Mouse (Mus musculus): ENCODE data around the gene Slc11a1. TPM values are rescaled to one million over a fixed set of nuclear protein-coding genes. Genes with fewer than 3 reads are reported as not detected.

Gene Slc11a1
- 1 to 10 TPM; 1.0 to 6.0 TPM for polyA plus RNA-seq (2017; shearing (Covaris generic))

DNA sequence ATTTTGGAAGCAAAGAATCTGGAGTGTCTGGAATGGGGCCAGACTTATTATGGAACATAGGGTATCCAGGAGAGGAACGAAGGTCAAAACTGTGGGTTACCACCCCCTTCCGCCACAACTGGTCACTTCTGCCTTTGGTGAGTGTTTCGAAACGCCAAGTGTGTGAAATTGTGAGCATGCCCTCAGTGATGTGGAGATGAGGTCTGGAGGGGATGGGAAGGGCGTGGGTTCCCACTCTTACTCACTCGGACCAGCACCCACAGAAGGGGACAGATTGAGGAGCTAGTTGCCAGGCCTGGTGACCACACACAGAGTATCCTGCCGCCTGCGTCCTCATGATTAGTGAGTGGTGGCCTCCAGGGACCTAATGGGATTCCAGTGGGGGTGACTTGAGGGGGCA, at the start of gene Slc11a1:
Gene Slc11a1 (plus strand): TSS at position 216 of the 400 bp plus-strand sequence.

DNA sequence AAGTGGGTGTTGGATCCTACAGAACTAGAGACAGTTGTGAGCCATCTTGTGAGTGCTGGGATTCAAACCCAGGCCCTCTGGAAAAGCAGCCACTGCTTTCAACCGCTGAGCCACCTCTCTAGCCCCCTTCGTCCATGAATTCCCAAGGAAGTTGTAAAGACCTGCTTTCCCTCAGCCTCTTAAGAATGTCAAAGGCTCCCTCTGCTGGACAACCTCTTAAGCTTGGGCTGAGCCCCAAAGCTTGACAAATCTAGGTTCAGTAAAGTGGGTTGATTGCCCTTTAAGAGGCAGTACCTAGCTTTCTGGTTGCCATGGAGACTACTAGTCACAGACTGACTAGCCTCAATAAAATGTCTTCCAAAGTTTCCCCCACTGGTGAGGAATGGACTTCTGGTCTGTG, 13.2 kb upstream of the Slc11a1 start, which contains the start of gene Catip:
Gene Catip (plus strand): TSS at position 297 of the 400 bp plus-strand sequence.

DNA sequence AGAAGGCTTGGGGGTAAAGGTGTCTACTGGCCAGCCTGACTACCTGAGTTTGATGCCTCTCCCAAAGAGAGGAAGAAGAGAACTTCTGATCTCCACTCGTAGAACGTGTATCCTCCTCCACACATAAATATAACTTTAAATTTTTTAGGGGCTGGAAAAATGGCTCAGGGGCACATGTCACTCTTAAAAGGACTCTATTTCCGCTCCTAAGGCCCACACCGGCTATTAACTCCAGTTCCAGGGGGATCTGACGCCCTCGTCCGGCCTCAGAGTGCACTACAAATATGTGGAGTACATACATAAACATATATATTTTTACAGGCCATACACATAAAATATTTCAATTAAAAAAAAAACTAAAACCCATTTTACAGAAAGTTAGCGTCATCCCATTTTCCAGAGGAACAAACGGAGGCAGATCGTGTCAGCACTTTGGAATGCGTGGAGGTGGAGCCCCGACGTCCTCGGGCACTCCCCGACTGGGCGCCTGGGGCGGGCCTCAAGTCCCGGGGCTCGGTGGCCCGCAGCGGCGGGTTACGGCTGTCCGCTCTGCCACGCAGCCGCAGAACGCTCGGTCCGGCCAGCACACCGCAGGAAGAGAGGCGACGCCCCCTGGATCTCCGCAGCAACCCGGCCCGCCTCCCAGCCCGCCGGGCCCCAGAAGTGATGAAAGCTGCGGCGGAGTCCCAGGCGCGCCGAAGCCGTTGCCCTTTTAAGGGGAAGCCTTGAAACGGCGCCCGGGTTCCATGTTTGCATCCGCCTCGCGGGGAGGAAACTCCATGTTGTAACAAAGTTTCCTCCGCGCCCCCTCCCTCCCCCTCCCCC, 16.1 kb downstream of the Slc11a1 start, which contains the start of gene Ctdsp1:
Gene Ctdsp1 (plus strand): TSS at position 586 of the 825 bp plus-strand sequence.

DNA sequence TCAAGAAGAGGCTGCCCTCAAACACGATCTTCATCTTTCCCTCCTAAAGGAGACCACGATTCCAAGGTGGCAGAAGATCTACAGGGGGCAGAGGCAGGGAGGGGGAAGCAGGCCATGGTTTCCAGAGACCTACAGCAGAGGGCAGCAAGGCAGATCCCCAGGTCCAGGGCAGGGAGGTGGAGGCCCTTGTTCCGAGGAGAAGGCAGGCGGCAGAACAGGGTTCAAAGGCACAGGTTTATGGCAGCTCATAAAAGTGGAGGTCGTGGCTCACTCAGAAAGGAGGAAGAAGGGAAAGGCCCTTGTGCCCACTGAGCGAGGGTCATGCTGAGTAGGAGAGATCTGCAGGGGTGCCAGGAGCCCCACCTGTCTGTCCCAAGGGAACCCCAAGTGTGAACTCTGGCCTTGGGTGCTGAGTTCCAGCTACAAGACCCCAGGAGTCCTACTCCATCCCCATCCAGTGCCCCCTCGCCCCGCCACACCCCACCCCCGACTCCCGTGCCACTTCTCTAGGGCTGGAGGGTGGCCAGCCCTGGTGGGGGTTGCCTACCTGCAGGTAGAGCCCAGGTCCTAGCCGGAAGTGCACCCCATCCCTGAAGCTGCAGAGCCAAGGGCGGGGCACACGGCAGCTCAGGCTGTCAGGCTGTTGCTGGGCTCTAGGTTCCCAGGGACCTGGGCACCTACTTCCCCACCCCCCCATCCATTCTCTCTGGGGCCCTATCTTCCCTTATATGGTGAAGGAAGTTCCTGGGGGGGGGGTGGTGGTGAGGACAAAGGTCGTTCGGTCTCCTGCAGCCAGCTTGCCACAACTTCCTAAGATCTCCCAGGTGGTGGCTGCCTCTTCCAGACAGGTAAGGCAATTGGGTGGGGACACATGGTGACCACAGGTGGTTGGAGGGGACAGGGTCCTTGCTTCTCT, 33.9 kb downstream of the Slc11a1 start, which contains the start of gene Vil1:
Gene Vil1 (plus strand): TSS at position 788 of the 916 bp plus-strand sequence.

Other genes with a start within 250 kb of the Slc11a1 start
- under 1 TPM; 0.11 to 0.72 TPM for gene Rufy4, start 249.7 kb upstream of the Slc11a1 start, polyA plus RNA-seq (2017; shearing (Covaris generic))
- gene Cxcr2, start 221.2 kb upstream of the Slc11a1 start, polyA plus RNA-seq (2017; shearing (Covaris generic)): under 1 TPM; 0.05 to 0.83 TPM
- under 1 TPM in 1 of 2 experiments, not detected in 1; 0.22 TPM for gene Cxcr1, start 180.6 kb upstream of the Slc11a1 start, polyA plus RNA-seq (2017; shearing (Covaris generic))
- gene Arpc2, start 139.1 kb upstream of the Slc11a1 start, polyA plus RNA-seq (2017; shearing (Covaris generic)): 1,000 to 10,000 TPM in 1 of 2 experiments, 100 to 1,000 TPM in 1; 961 to 1,093 TPM
- 1 to 10 TPM in 1 of 2 experiments, not detected in 1; 3.0 TPM for gene Gpbar1, start 96.6 kb upstream of the Slc11a1 start, polyA plus RNA-seq (2017; shearing (Covaris generic))
- gene Aamp, start 90.5 kb upstream of the Slc11a1 start, polyA plus RNA-seq (2017; shearing (Covaris generic)): 100 to 1,000 TPM; 210 to 261 TPM
- gene Pnkd, start 90.3 kb upstream of the Slc11a1 start, polyA plus RNA-seq (2017; shearing (Covaris generic)): 10 to 100 TPM; 76.6 to 76.9 TPM
- 10 to 100 TPM; 23.9 to 31.8 TPM for gene Tmbim1, start 69.6 kb upstream of the Slc11a1 start, polyA plus RNA-seq (2017; shearing (Covaris generic))
- not detected for gene Catip, start 13.1 kb upstream of the Slc11a1 start, polyA plus RNA-seq (2017; shearing (Covaris generic))
- 1 to 10 TPM; 4.8 to 6.9 TPM for gene Ctdsp1, start 16.3 kb downstream of the Slc11a1 start, polyA plus RNA-seq (2017; shearing (Covaris generic))
- gene Vil1, start 34.2 kb downstream of the Slc11a1 start, polyA plus RNA-seq (2017; shearing (Covaris generic)): under 1 TPM; 0.22 to 0.38 TPM
- 10 to 100 TPM; 26.8 to 34.2 TPM for gene Cnot9, start 130.9 kb downstream of the Slc11a1 start, polyA plus RNA-seq (2017; shearing (Covaris generic))
- gene Plcd4, start 167.7 kb downstream of the Slc11a1 start, polyA plus RNA-seq (2017; shearing (Covaris generic)): 1 to 10 TPM; 1.1 to 2.2 TPM
- 10 to 100 TPM; 12.9 to 13.4 TPM for gene Usp37, start 169.1 kb downstream of the Slc11a1 start, polyA plus RNA-seq (2017; shearing (Covaris generic))
- 10 to 100 TPM; 17.6 to 24.1 TPM for gene Zfp142, start 213.1 kb downstream of the Slc11a1 start, polyA plus RNA-seq (2017; shearing (Covaris generic))
- gene Bcs1l, start 213.1 kb downstream of the Slc11a1 start, polyA plus RNA-seq (2017; shearing (Covaris generic)): 10 to 100 TPM; 10.2 to 12.2 TPM
- 10 to 100 TPM; 28.7 to 30.4 TPM for gene Rnf25, start 226.2 kb downstream of the Slc11a1 start, polyA plus RNA-seq (2017; shearing (Covaris generic))
- 1 to 10 TPM in 1 of 2 experiments, under 1 TPM in 1; 0.18 to 1.0 TPM for gene Stk36, start 226.2 kb downstream of the Slc11a1 start, polyA plus RNA-seq (2017; shearing (Covaris generic))

Measured in inflammation-experienced regulatory T-cells (primary cell).